Mouse (Mus musculus) C2C12 (cell line): ENCODE measurements around the gene Ift52.

Source experiments
- CTCF ChIP-seq: IDR thresholded peaks from one replicate; pipeline ENCODE4 v1.5.1; 2011; ENCODE audit not compliant: control insufficient read depth, insufficient read depth, insufficient read length
- MAX ChIP-seq: IDR thresholded peaks from one replicate; pipeline ENCODE4 v1.6.1; 2011; ENCODE audit warnings: mild to moderate bottlenecking, control low read depth

DNA sequence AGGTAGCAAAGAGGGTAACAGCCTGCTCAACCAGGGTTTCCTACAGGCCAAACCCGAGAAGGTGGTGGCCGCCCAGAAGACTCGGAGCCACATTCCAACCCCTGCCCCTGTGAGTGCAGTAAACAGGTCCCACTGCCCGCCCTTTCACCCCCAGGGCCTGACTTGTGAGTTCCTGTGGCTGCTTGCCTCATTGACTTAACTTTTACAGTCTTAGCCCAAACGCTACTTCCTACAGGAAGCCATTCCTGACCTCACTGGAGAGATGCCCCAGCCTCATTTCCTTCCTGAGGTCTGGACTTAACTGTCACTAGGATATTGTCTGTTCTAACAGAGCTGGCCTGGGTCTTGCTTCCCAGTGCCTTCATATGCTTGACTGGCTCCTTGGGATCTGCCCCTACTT, 65.4 kb downstream of the Ift52 start:
- TF ChIP-seq CTCF (no peak), MAX (no peak)
